Mouse (Mus musculus) lung, adult 2 months (tissue): ENCODE results near the gene Hook2.

ENCODE experiments used
- CTCF ChIP-seq: fragments of 200-500 bp; IDR thresholded peaks from 2 replicates; pipeline ENCODE4 v1.5.1; 2011; ENCODE audit warnings: mild to moderate bottlenecking, low read length, control low read depth; ENCODE audit not compliant: insufficient read depth
- POLR2A ChIP-seq: fragments of 200-500 bp; IDR thresholded peaks from 2 replicates; pipeline ENCODE4 v1.6.1; 2011; ENCODE audit warnings: low read depth, mild to moderate bottlenecking, control low read depth, low read length, borderline replicate concordance; ENCODE audit errors: extremely low read depth

DNA sequence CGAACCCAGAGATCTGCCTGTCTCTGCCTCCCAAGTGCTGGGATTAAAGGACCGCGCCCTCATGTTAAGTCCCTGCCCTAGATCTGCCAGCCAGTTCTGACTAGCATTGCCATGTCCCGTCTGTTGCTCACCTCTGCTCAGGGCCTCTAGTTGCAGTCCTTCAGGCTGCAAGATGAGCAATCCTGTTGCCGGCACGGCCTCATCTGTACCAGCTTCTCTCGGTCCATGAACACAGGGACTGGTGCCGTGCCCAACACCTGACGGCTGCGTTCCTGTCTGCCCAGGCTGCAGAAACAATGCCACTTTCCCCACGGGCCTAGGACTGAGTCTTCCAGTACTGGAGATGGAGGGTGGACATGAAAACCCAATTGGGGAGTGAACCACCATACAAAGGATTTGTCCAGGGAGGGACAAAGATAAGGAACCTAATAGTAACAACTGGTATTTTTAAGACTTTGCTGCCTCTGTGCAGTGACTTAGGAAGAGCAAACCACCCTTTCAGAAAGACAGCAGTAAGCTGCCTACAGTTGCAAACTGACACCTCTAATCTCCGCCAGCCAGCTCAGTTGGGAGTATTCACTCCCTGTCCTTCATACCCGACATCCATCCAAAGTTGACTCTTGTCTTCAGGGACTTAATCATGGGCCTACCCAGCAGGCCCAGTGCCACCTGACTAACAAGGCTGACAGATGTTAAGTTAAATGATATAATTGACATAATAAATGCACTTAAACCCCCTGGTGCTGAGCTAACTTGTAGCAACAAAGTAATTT is 22.7 kb upstream of the Hook2 start:
- TF ChIP-seq CTCF (no peak), POLR2A (no peak)
